Mouse (Mus musculus) ES-E14 (cell line): ENCODE results near the gene Zscan12.
"Not testable (repeated sequence)": the region's sequence is repeated elsewhere in the genome, so short reads cannot be mapped to it uniquely, and the experiment has no call there.

ENCODE experiments used
- CHD2 ChIP-seq: IDR thresholded peaks from 2 replicates; pipeline ENCODE4 v1.6.1; 2014; ENCODE audit warnings: mild to moderate bottlenecking, low read depth, low read length, inconsistent platforms
- HCFC1 ChIP-seq: IDR thresholded peaks from 2 replicates; pipeline ENCODE4 v1.6.1; 2012; ENCODE audit warnings: low read length, inconsistent platforms, borderline replicate concordance; ENCODE audit not compliant: insufficient read depth
- MAFK ChIP-seq: IDR thresholded peaks from 2 replicates; pipeline ENCODE4 v1.6.1; 2014; ENCODE audit warnings: mild to moderate bottlenecking, low read depth, low read length, inconsistent platforms; ENCODE audit not compliant: insufficient read depth
- ZC3H11A ChIP-seq: IDR thresholded peaks from 2 replicates; pipeline ENCODE4 v1.6.1; 2012; ENCODE audit warnings: low read depth, mild to moderate bottlenecking, inconsistent platforms, low read length, borderline replicate concordance
- ZNF384 ChIP-seq: IDR thresholded peaks from 2 replicates; pipeline ENCODE4 v1.6.1; 2012; ENCODE audit warnings: low read depth, low read length, inconsistent platforms

DNA sequence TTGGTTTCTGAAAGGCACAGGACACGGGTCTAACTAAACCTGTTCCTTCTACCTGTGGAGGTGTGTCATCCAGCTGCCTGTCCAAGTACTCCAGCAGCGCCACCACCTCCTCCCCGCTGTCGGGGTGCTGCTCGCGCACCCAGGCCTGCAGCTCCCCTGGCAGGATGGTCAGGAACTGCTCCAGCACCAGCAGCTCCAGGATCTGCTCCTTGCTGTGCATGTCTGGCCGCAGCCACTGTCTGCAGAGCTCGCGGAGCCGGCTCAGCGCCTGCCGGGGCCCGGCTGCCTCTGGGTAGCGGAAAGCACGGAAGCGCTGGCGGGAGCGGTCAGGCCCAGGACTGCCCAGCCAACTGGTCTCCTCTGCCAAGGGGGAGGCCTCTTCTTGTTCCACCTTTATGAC is 33.4 kb downstream of the Zscan12 start:
- not testable (repeated sequence) for TF ChIP-seq MAFK, CHD2, ZC3H11A, HCFC1, ZNF384
